17 mouse cellular contexts compared by ENCODE assay signal in genomic region chr13:12103017-12103416, GRCm38 (mm10). TPM values are rescaled to one million over a fixed set of nuclear protein-coding genes. Genes with fewer than 3 reads are reported as not detected.
DNase-seq lines count a peak whose midpoint lies in the region; ATAC-seq and TF ChIP-seq lines count a peak whose summit lies in the region.
"Had no signal": no experiment of that assay in that cellular context is flagged by ENCODE, and none has a peak within 500 bp of the region (broad histone marks: within the 10 kb centered on the region; RNA-seq: fewer than 3 reads in every experiment).

No protein-coding gene starts in this region.

- H3K27ac ChIP-seq in heart, embryonic 13.5 days (replicated peaks), result peak overlapping the region; percentile 94
- no peak overlapping the region for H3K27ac ChIP-seq in left cerebral cortex, adult 2 months
- no peak overlapping the region for H3K27ac ChIP-seq in hindbrain, postnatal 0 days
- no peak overlapping the region for H3K27ac ChIP-seq in kidney, embryonic 16.5 days (ENCODE audit: low read length)
- H3K27ac ChIP-seq: embryonic facial prominence, embryonic 15.5 days; forebrain, embryonic 12.5 days; limb, embryonic 15.5 days; midbrain, embryonic 12.5 days had no signal

- DNase-seq in heart, adult 11 months, result no peak
- no peak for DNase-seq in left cerebral cortex, adult 2 months (ENCODE audit: extremely low spot score in 1 of 2, low spot score in 2 of 2)
- DNase-seq in left cerebral cortex, postnatal 14 days (ENCODE audit: low spot score in 2 of 2), result no peak
- DNase-seq in cerebellum, postnatal 10 days, result peak; percentile 47 to 51
- DNase-seq in hindbrain, postnatal 0 days (ENCODE audit: low spot score), result no peak
- DNase-seq: kidney, postnatal 10 days; layer of hippocampus, adult 9-11 months; liver, postnatal 0 days; thymus, adult 18-20 months had no signal

- 44% methylated on average over 3 of the region's 3 CpGs for WGBS in heart, embryonic 13.5 days
- WGBS in hindbrain, postnatal 0 days, result 46% methylated on average over 3 of the region's 3 CpGs
- WGBS in kidney, embryonic 16.5 days, result 65% methylated on average over 3 of the region's 3 CpGs

- peak overlapping the region; percentile 93 for H3K4me3 ChIP-seq in heart, embryonic 13.5 days
- peak overlapping the region; percentile 70 for H3K4me3 ChIP-seq in left cerebral cortex, adult 2 months
- H3K4me3 ChIP-seq in hindbrain, postnatal 0 days (ENCODE audit: low read length), result no peak overlapping the region
- no peak overlapping the region for H3K4me3 ChIP-seq in kidney, embryonic 16.5 days (ENCODE audit: low read length)
- H3K4me3 ChIP-seq: embryonic facial prominence, embryonic 15.5 days; forebrain, embryonic 12.5 days; limb, embryonic 15.5 days; midbrain, embryonic 12.5 days had no signal

- H3K4me2 ChIP-seq in heart, embryonic 13.5 days, result peak overlapping the region; percentile 80
- peak overlapping the region; percentile 67; the same call in 1 of the 2 replicates for H3K4me2 ChIP-seq in hindbrain, postnatal 0 days (ENCODE audit: low read depth, low read length)
- no peak overlapping the region for H3K4me2 ChIP-seq in kidney, embryonic 16.5 days (replicated peaks; ENCODE audit: low read depth, low read length)
- H3K4me2 ChIP-seq: embryonic facial prominence, embryonic 15.5 days; forebrain, embryonic 12.5 days; limb, embryonic 15.5 days; midbrain, embryonic 12.5 days had no signal

- H3K9ac ChIP-seq in heart, embryonic 13.5 days, result peak overlapping the region; percentile 78
- H3K9ac ChIP-seq in hindbrain, postnatal 0 days (replicated peaks; ENCODE audit: low read length), result no peak overlapping the region
- H3K9ac ChIP-seq in kidney, embryonic 16.5 days (replicated peaks; ENCODE audit: low read length), result no peak overlapping the region
- H3K9ac ChIP-seq: embryonic facial prominence, embryonic 15.5 days; forebrain, embryonic 12.5 days; limb, embryonic 15.5 days; liver, postnatal 0 days; midbrain, embryonic 12.5 days had no signal

- no peaks in the 10 kb centered on the region for H3K36me3 ChIP-seq in heart, embryonic 13.5 days
- H3K36me3 ChIP-seq in hindbrain, postnatal 0 days (ENCODE audit: insufficient read depth, low read length), result no peaks in the 10 kb centered on the region
- H3K36me3 ChIP-seq in kidney, embryonic 16.5 days (ENCODE audit: insufficient read depth, low read length), result no peaks in the 10 kb centered on the region
- H3K36me3 ChIP-seq: embryonic facial prominence, embryonic 15.5 days; forebrain, embryonic 12.5 days; G1E; limb, embryonic 15.5 days; midbrain, embryonic 12.5 days had no signal

- peaks cover 29% of the 10 kb centered on the region for H3K27me3 ChIP-seq in heart, embryonic 13.5 days (replicated peaks)
- H3K27me3 ChIP-seq in hindbrain, postnatal 0 days (ENCODE audit: insufficient read depth, low read length), result no peaks in the 10 kb centered on the region
- peaks cover 67% of the 10 kb centered on the region for H3K27me3 ChIP-seq in kidney, embryonic 16.5 days (ENCODE audit: insufficient read depth, low read length)

- ATAC-seq in heart, embryonic 13.5 days (ENCODE audit: extremely low read depth, insufficient number of reproducible peaks, low FRiP score, low TSS enrichment), result no peak
- no peak for ATAC-seq in hindbrain, postnatal 0 days
- ATAC-seq in kidney, embryonic 16.5 days (ENCODE audit: low FRiP score, low TSS enrichment), result no peak
- ATAC-seq: intestine, postnatal 0 days; liver, postnatal 0 days had no signal

- intact Hi-C loops in left cerebral cortex, adult 2 months (cut with DNase I), result loop anchor here (5.0 kb wide), 1 partner anchor 236 kb away; no protein-coding TSS in a partner anchor
- intact Hi-C loops in left cerebral cortex, postnatal 14 days (cut with DNase I), result loop anchor here (10.0 kb wide), 1 partner anchor 218 kb away; no protein-coding TSS in a partner anchor

- TF ChIP-seq CTCF in left cerebral cortex, adult 2 months (IDR thresholded peaks at IDR 0.05), result no peak
- TF ChIP-seq CTCF in hindbrain, postnatal 0 days (IDR thresholded peaks at IDR 0.05; ENCODE audit: low read depth), result no peak

- peaks cover 60% of the 10 kb centered on the region for H3K4me1 ChIP-seq in heart, embryonic 13.5 days
- peaks cover 2% of the 10 kb centered on the region; the same call in 1 of the 2 replicates for H3K4me1 ChIP-seq in hindbrain, postnatal 0 days (ENCODE audit: insufficient read depth, low read length)
- peaks cover 12% of the 10 kb centered on the region for H3K4me1 ChIP-seq in kidney, embryonic 16.5 days (ENCODE audit: insufficient read depth, low read length)

- H3K9me3 ChIP-seq in heart, embryonic 13.5 days, result no peaks in the 10 kb centered on the region
- H3K9me3 ChIP-seq in hindbrain, postnatal 0 days (ENCODE audit: low read length), result no peaks in the 10 kb centered on the region
- no peaks in the 10 kb centered on the region for H3K9me3 ChIP-seq in kidney, embryonic 16.5 days (ENCODE audit: low read length)
- H3K9me3 ChIP-seq: embryonic facial prominence, embryonic 15.5 days; forebrain, embryonic 12.5 days; G1E; limb, embryonic 15.5 days; midbrain, embryonic 12.5 days had no signal

RNA-seq across cellular contexts. Expression of gene Ryr2, which starts 3.7 kb away (rescaled TPM):
- 20.9 and 22.5 TPM in 2 replicates for polyA plus RNA-seq in heart, embryonic 13.5 days (2015; fragmentation: Nextera tagmentation; extraction: Ambion mirVana)
- total RNA-seq in left cerebral cortex, adult 2 months (2021), result 100 to 1,000 TPM; 200 to 212 TPM
- total RNA-seq in left cerebral cortex, postnatal 14 days (2021), result 100 to 1,000 TPM; 142 to 159 TPM
- total RNA-seq in hindbrain, postnatal 0 days (2014; rRNA removed), result 22.3 and 29.8 TPM in 2 replicates
- 3.8 and 4.7 TPM in 2 replicates for polyA plus RNA-seq in hindbrain, postnatal 0 days (2015; fragmentation: Nextera tagmentation; extraction: Ambion mirVana)
- polyA plus RNA-seq in kidney, embryonic 16.5 days (2015; fragmentation: Nextera tagmentation; extraction: Ambion mirVana), result 0.19 and 0.42 TPM in 2 replicates
- polyA plus RNA-seq: G1E had no signal

Comparison
In these comparisons a context has a peak if more than half of its experiments do, and no peak if none do; other contexts are left out.
1. H3K4me3 ChIP-seq: peak in heart, embryonic 13.5 days (single experiment) and left cerebral cortex, adult 2 months (single experiment); none in hindbrain, postnatal 0 days (single experiment) and kidney, embryonic 16.5 days (single experiment).
2. DNase-seq: peak in cerebellum, postnatal 10 days (2 of 2); none in heart, adult 11 months (single experiment), left cerebral cortex, adult 2 months (0 of 2), left cerebral cortex, postnatal 14 days (0 of 2) and hindbrain, postnatal 0 days (single experiment).